Mouse (Mus musculus) adrenal gland, postnatal 14 days (tissue): Measurements from ENCODE around the gene Dennd1a. TPM values are rescaled to one million over a fixed set of nuclear protein-coding genes. Genes with fewer than 3 reads are reported as not detected.
A peak's percentile ranks its signal among the peaks of the same experiment; 100 is the strongest.

Source experiments
- DNase-seq: peaks from one replicate; pipeline ENCODE4 v3.0.0; 2021; ENCODE audit warnings: mixed read lengths
- total RNA-seq: library from RNA; stranded (reverse); gene quantifications from 2 replicates; pipeline ENCODE4 v1.2.3, GENCODE M21; 2021

The Dennd1a gene
- total RNA-seq, 1 experiment from 2014 or later, result 22.5 TPM

- DNase-seq, result peak; percentile 42
Measured at GRCm38 (mm10) chr2:38164326-38165035, 122.7 kb downstream of the Dennd1a start.

- DNase-seq, result peak; percentile 38
Measured at GRCm38 (mm10) chr2:38162486-38162885, 124.7 kb downstream of the Dennd1a start.

GRCm38 (mm10) chr2:38161484-38161883 is 125.7 kb downstream of the Dennd1a start:
- DNase-seq, result no peak

DNA sequence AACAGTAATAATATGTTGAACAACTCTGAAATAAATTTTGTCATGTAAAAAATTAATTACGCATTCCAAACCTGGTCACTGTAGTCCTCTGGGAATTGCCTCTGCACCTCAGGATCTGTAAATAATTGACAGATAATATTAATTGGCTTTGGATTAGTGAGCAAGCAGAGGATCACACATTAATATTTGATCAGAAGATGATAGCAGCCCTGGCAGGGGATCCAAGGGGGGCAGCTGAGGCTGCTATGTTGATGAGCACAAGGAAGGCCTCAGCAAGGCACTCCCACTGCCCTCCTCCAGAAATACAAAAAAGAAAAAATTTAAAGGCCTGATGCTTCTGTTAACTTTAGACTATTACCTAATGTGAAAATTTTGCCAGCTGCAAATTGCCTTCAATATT is 127.5 kb downstream of the Dennd1a start:
- no peak for DNase-seq

GRCm38 (mm10) chr2:38157002-38157401 is 130.2 kb downstream of the Dennd1a start:
- no peak for DNase-seq

GRCm38 (mm10) chr2:38156001-38156400 is 131.2 kb downstream of the Dennd1a start:
- no peak for DNase-seq

GRCm38 (mm10) chr2:38144831-38145230 is 142.4 kb downstream of the Dennd1a start:
- no peak for DNase-seq

GRCm38 (mm10) chr2:38144067-38144779 is 143.0 kb downstream of the Dennd1a start:
- DNase-seq, result peak; percentile 4

DNA sequence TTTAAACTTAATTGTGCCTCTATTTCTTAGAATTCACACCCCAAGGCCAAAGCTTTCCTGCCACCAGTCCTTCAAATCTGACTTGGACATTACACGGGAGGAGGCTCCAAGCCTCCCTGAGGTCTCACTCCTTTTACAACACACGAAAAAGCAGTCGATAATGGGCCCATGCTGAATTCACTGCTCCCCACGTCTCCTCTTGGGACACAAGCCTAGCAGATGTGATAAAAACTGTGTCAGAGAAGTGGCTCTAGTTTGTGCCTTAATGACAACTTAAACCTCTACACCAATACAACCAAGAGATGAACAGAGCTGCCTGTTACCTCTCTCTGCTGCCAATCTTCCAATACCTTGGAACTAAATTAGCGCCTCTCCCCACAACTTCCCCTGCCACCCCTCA is 144.3 kb downstream of the Dennd1a start:
- DNase-seq, result no peak

DNA sequence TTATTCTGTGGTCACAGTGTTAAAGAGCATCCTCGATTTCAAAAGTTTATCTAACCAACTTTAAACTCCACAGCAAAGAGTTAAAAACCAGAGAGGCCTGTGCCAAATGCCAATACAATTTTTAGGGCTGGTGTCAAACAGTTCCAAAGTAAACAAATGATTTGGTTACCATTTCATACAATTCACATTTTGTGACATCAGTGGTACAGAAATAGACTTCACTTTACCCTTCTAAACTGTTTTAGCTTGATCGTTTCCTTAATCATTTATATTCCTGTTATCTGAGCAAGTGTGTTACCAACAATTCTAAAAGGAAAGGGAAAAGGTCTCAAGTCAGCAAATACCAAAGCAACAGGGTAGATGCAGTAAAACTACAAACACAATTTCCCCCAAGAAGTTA is 145.0 kb downstream of the Dennd1a start:
- no peak for DNase-seq

DNA sequence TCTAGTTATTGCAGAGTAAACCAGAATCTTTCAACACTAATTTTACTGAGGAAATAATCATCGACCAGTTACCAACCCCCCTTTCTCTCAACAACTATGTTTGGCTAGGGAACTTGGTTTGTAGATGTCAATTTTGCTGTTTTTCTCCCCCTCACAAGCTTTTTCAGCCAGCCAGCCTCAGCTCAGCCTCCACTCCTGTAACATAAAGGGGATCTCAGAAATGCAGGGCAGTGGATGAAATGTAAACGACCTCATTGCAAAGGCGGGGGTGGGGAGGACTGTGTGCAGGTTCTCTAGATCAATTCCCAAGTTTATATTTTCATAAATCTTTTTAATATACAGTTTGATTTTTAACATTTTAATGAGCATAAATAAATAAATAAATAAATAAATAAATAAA is 147.7 kb downstream of the Dennd1a start:
- DNase-seq, result no peak

DNA sequence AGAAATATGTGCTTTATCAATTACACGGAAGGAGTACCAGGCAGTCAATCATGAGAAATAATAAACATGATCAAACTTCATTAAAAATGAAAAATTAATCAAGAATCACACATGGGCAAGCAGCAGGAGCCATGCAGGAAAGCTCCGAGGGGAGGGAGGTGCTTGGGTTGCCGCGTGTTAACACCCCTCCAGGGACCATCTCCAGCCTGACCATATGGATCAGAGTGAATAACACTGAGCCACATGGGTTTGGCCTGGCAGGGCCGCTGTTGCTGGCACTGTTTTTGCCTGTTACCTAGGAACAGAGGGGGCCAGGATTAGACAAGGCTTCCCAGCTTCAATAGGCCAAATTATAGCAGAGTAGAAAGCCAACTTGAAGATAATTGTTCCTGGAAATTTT is 150.1 kb downstream of the Dennd1a start:
- DNase-seq, result peak; percentile 8

- DNase-seq, result no peak
Measured at GRCm38 (mm10) chr2:38135427-38135826, 151.8 kb downstream of the Dennd1a start.

GRCm38 (mm10) chr2:38133036-38133825 is 154.0 kb downstream of the Dennd1a start:
- no peak for DNase-seq

DNA sequence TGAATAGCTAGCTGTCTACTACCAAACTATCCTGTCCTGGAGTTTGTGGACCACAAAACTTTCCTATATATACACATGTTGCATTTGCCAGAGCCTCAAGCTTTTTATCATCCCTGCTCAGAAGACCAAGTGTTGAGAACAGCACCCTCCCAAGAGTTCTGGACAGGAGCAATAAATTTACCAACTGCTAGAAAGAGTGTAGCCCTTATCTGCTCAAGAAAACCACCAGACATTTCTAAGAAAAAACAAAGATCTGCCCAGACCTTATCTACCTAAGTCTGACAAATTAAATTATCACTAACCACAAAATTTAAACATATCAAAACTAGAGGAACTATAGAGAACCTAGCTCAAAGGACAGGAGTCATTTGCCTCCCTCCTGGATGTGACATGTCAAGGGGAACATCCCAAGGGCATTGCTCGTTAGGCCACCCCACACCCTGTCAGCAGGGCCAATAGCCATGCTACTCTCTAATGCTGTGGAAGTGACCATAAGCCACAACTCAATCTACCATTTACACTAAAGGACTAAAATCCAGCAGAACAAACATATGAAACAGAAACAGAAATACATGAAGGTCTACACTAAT is 154.9 kb downstream of the Dennd1a start:
- no peak for DNase-seq

DNA sequence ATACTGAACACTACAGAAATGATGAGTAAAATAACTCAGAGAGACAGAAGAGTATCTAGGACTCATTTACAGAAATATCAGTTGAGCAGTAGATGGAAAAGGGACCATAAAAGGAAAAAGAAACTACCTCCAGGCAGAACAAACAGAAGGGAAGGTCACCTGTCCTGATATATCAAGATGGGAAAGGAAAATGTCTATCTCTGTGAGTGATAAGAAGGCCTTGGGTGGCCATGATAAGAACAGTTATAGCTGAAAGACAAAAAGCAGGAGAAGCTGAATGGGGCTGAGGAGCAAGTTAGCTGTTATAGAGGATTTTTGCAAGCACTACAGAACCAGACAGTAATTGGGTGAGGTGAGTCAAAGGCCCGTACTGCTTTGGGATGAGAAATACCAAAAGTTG is 155.7 kb downstream of the Dennd1a start:
- no peak for DNase-seq

GRCm38 (mm10) chr2:38129961-38130802 is 157.0 kb downstream of the Dennd1a start:
- DNase-seq, result no peak

DNA sequence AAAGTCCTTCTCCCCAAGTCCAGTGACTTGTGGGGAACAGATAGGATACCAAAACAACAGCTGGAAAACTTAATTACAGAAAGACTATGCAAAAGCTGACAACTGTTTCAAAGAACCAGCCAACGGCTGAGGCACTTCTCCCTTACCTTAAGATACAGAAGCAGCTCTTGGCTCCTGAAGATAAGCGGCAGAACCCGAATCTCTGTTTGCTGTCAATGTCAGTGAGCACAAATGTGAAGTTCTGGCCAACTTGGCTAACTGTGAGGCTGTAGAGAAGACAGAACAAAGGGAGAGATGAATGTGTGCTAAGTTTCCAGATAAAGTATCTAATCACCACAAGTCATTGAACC is 160.8 kb downstream of the Dennd1a start:
- DNase-seq, result no peak

GRCm38 (mm10) chr2:38125671-38126382 is 161.4 kb downstream of the Dennd1a start:
- no peak for DNase-seq

DNA sequence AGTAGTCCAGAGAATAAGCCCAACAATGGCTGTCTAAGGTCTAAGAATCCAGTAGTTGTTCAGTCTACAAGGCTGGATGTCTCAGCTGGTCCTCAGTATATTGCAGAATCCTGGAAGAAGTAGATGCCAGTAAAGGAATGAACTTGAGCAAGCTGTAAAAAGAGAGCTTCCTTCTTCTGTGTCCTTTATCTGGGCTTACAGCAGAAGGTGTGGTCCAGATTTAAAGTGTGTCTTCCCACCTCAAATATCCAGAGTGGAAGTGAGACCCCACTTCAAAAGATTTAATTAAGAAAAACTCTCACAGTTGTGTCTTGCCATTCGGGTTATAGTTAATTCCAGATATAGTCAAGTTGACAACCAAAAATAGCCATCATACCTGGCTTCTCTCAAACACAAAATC is 162.5 kb downstream of the Dennd1a start:
- DNase-seq, result no peak

DNA sequence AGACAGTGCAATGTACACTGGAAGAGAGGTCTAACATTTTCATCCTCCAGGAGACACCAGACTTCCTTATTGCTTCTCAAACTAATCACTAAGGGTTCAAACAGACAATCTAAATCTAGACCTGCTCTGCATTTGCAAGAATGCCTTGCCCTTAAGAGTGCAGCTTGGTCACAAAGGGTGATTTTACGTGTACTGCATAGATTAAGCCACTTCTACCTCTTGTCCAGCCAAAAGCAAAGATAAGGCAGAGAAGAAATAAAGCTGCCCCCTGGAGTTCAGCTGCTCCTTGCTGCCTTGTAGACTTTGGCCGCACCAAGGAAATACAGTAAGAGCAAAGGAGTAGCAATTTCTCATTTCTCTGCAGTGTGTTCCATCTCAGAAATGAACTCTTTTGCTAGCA is 172.2 kb downstream of the Dennd1a start:
- DNase-seq, result no peak
